Mouse (Mus musculus) embryonic facial prominence, embryonic 10.5 days (tissue): ENCODE data around the gene Carhsp1. TPM values are rescaled to one million over a fixed set of nuclear protein-coding genes. Genes with fewer than 3 reads are reported as not detected.

ENCODE experiments used
- DNase-seq: peaks from one replicate; pipeline ENCODE4 v3.0.0-alpha.2; 2017; ENCODE audit warnings: low spot score
- H3K27ac ChIP-seq: fragments of 300-500 bp; sonication (generic); replicated peaks from 2 replicates; pipeline ENCODE4 v1.5.1; 2016; ENCODE audit warnings: mild to moderate bottlenecking
- H3K27me3 ChIP-seq: fragments of 300-500 bp; sonication (generic); replicated peaks from 2 replicates; pipeline ENCODE4 v1.6.1; 2016; ENCODE audit warnings: low read depth, mild to moderate bottlenecking; ENCODE audit not compliant: poor library complexity, severe bottlenecking
- H3K36me3 ChIP-seq: fragments of 300-500 bp; sonication (generic); replicated peaks from 2 replicates; pipeline ENCODE4 v1.6.1; 2016; ENCODE audit warnings: mild to moderate bottlenecking, moderate library complexity
- H3K4me1 ChIP-seq: fragments of 300-500 bp; sonication (generic); 2 replicates; pipeline ENCODE4 v1.6.1; 2016
- H3K4me3 ChIP-seq: fragments of 300-500 bp; sonication (generic); 2 replicates; pipeline ENCODE4 v1.5.1; 2016; ENCODE audit warnings: mild to moderate bottlenecking, moderate library complexity
- H3K9me3 ChIP-seq: fragments of 300-500 bp; sonication (generic); 2 replicates; pipeline ENCODE4 v1.6.1; 2016; ENCODE audit warnings: mild to moderate bottlenecking
- WGBS: fragments of 180-500 bp; shearing (Covaris S2); methylation state at CpG from one replicate; pipeline ENCODE4 v1.1.7; 2016; 5-methylcytosine and 5-hydroxymethylcytosine counted together
- microRNA-seq: library from miRNA; unstranded; fragments of <30 nt; microRNA quantifications from one replicate; pipeline ENCODE4, GENCODE M21; 2017
- polyA plus RNA-seq: library from polyadenylated mRNA; unstranded; fragments of >200 nt; fragmentation: Nextera tagmentation; extraction: Ambion mirVana; gene quantifications from 2 replicates; pipeline ENCODE4 v1.2.1, GENCODE M21; 2016

The Carhsp1 gene
- polyA plus RNA-seq, 1 experiment from 2014 or later, result 168 TPM

- H3K27me3 ChIP-seq, result peaks cover 21% of the 10 kb centered on the region
- WGBS, result 85% methylated on average over 16 of the region's 16 CpGs
- H3K9me3 ChIP-seq, result 0 out of 2 replicates have a peak, but pooled peaks cover 3% of the 10 kb centered on the region
- H3K4me3 ChIP-seq, result no peak overlapping the region
- peaks cover 13% of the 10 kb centered on the region for H3K4me1 ChIP-seq
- DNase-seq, result no peak
- H3K27ac ChIP-seq, result no peak overlapping the region
- H3K36me3 ChIP-seq, result peaks cover 20% of the 10 kb centered on the region
Measured at GRCm38 (mm10) chr16:8620315-8621115, 51.4 kb downstream of the Carhsp1 start.

- no peak overlapping the region; the same call in 1 of the 2 replicates for H3K27ac ChIP-seq
- peaks cover 13% of the 10 kb centered on the region for H3K4me1 ChIP-seq
- no peak overlapping the region for H3K4me3 ChIP-seq
- peaks cover 21% of the 10 kb centered on the region for H3K27me3 ChIP-seq
- 63% methylated on average over 10 of the region's 10 CpGs for WGBS
- peaks cover 20% of the 10 kb centered on the region for H3K36me3 ChIP-seq
- peak; percentile 22 for DNase-seq
- H3K9me3 ChIP-seq, result 0 out of 2 replicates have a peak, but pooled peaks cover 3% of the 10 kb centered on the region
Measured at GRCm38 (mm10) chr16:8619659-8620314, 52.2 kb downstream of the Carhsp1 start.

- Histone ChIP-seq H3K9me3 (no peaks in the 10 kb centered on the region), H3K27ac (no peak overlapping the region), H3K27me3 (peaks cover 7% of the 10 kb centered on the region; the same call in 1 of the 2 replicates), H3K36me3 (peaks cover 3% of the 10 kb centered on the region; the same call in 1 of the 2 replicates), H3K4me3 (no peak overlapping the region), H3K4me1 (peaks cover 4% of the 10 kb centered on the region; the same call in 1 of the 2 replicates)
- DNase-seq, result no peak
- 86% methylated on average over 3 of the region's 3 CpGs for WGBS
Measured at GRCm38 (mm10) chr16:8613447-8613846, 58.5 kb downstream of the Carhsp1 start.

- WGBS, result 77% methylated on average over 4 of the region's 4 CpGs
- Histone ChIP-seq H3K27me3 (peaks cover 4% of the 10 kb centered on the region; the same call in 1 of the 2 replicates), H3K27ac (no peak overlapping the region), H3K4me3 (no peak overlapping the region), H3K36me3 (no peaks in the 10 kb centered on the region; the same call in 1 of the 2 replicates), H3K9me3 (no peaks in the 10 kb centered on the region), H3K4me1 (peaks cover 4% of the 10 kb centered on the region; the same call in 1 of the 2 replicates)
- no peak for DNase-seq
Measured at GRCm38 (mm10) chr16:8613039-8613438, 58.9 kb downstream of the Carhsp1 start.

GRCm38 (mm10) chr16:8612214-8613005, 59.5 kb downstream of the Carhsp1 start:
- Histone ChIP-seq H3K36me3 (no peaks in the 10 kb centered on the region; the same call in 1 of the 2 replicates), H3K27me3 (no peaks in the 10 kb centered on the region; the same call in 1 of the 2 replicates), H3K9me3 (no peaks in the 10 kb centered on the region), H3K4me3 (no peak overlapping the region), H3K27ac (no peak overlapping the region), H3K4me1 (peaks cover 4% of the 10 kb centered on the region; the same call in 1 of the 2 replicates)
- no peak for DNase-seq
- 88% methylated on average over 8 of the region's 8 CpGs for WGBS

GRCm38 (mm10) chr16:8610397-8610796, 61.6 kb downstream of the Carhsp1 start:
- H3K27ac ChIP-seq, result no peak overlapping the region
- 65% methylated on average over 3 of the region's 3 CpGs for WGBS
- H3K36me3 ChIP-seq, result no peaks in the 10 kb centered on the region; the same call in 1 of the 2 replicates
- no peak overlapping the region for H3K4me3 ChIP-seq
- no peaks in the 10 kb centered on the region; the same call in 1 of the 2 replicates for H3K27me3 ChIP-seq
- peaks cover 4% of the 10 kb centered on the region; the same call in 1 of the 2 replicates for H3K4me1 ChIP-seq
- no peaks in the 10 kb centered on the region for H3K9me3 ChIP-seq
- no peak for DNase-seq

Small RNAs within 50 kb of the gene (microRNA-seq; reads per million reads assigned to microRNA genes)
- not detected for gene Gm22137

Other genes starting within 250 kb of the Carhsp1 start
- 0.21 TPM in 1 of 2 replicates, not detected in the other for gene Tmem114, start 247.0 kb downstream of the Carhsp1 start, polyA plus RNA-seq
- gene Mettl22, start 201.4 kb downstream of the Carhsp1 start, polyA plus RNA-seq, result 19.8 and 23.8 TPM in 2 replicates
- gene Abat, start 158.7 kb downstream of the Carhsp1 start, polyA plus RNA-seq, result 24.1 and 29.5 TPM in 2 replicates
- gene Pmm2, start 34.5 kb downstream of the Carhsp1 start, polyA plus RNA-seq, result 54.1 and 58.7 TPM in 2 replicates
- 23.5 and 25.4 TPM in 2 replicates for gene Tmem186, start 34.4 kb downstream of the Carhsp1 start, polyA plus RNA-seq
- gene Gm5767, start 8.6 kb upstream of the Carhsp1 start, polyA plus RNA-seq, result not detected in 2 replicates
- 29.2 and 31.6 TPM in 2 replicates for gene Usp7, start 120.2 kb upstream of the Carhsp1 start, polyA plus RNA-seq
- 19.2 and 19.9 TPM in 2 replicates for gene 1810013L24Rik, start 157.9 kb upstream of the Carhsp1 start, polyA plus RNA-seq